Mouse (Mus musculus) hindbrain, embryonic 11.5 days (tissue): ENCODE measurements around the gene AU022252. TPM values are rescaled to one million over a fixed set of nuclear protein-coding genes. Genes with fewer than 3 reads are reported as not detected.

Source experiments
- ATAC-seq: fragments of 200-750 bp; cut with Nextera tagmentation; 2 replicates; pipeline ENCODE4 v1.8.0; 2017; ENCODE audit warnings: mild to moderate bottlenecking, moderate TSS enrichment, moderate library complexity; ENCODE audit not compliant: low FRiP score
- DNase-seq: peaks from one replicate; pipeline ENCODE4 v3.0.0-alpha.2; 2015; ENCODE audit warnings: low spot score
- H3K27ac ChIP-seq: fragments of 300-500 bp; sonication (generic); 2 replicates; pipeline ENCODE4 v1.5.1; 2014; ENCODE audit warnings: mild to moderate bottlenecking, low read depth, low read length
- H3K27me3 ChIP-seq: fragments of 300-500 bp; sonication (generic); 2 replicates; pipeline ENCODE4 v1.6.1; 2014; ENCODE audit warnings: mild to moderate bottlenecking, low read length, moderate library complexity, mixed read lengths; ENCODE audit not compliant: control insufficient read depth, insufficient read depth
- H3K36me3 ChIP-seq: fragments of 300-500 bp; sonication (generic); 2 replicates; pipeline ENCODE4 v1.6.1; 2014; ENCODE audit warnings: mild to moderate bottlenecking, low read length, moderate library complexity, mixed read lengths; ENCODE audit not compliant: control insufficient read depth, insufficient read depth
- H3K4me1 ChIP-seq: fragments of 300-500 bp; sonication (generic); replicated peaks from 2 replicates; pipeline ENCODE4 v1.6.1; 2014; ENCODE audit warnings: low read length, mixed read lengths; ENCODE audit not compliant: control insufficient read depth, insufficient read depth
- H3K4me2 ChIP-seq: fragments of 300-500 bp; sonication (generic); replicated peaks from 2 replicates; pipeline ENCODE4 v1.6.1; 2014; ENCODE audit warnings: mild to moderate bottlenecking, low read depth, low read length
- H3K4me3 ChIP-seq: fragments of 300-500 bp; sonication (generic); 2 replicates; pipeline ENCODE4 v1.5.1; 2014; ENCODE audit warnings: low read depth, low read length
- H3K9ac ChIP-seq: fragments of 300-500 bp; sonication (generic); 2 replicates; pipeline ENCODE4 v1.6.1; 2014; ENCODE audit warnings: low read depth, low read length
- H3K9me3 ChIP-seq: fragments of 300-500 bp; sonication (generic); 2 replicates; pipeline ENCODE4 v1.6.1; 2016; ENCODE audit warnings: low read length; ENCODE audit not compliant: control insufficient read depth
- WGBS: fragments of 180-500 bp; shearing (Covaris S2); extraction: QIAGEN DNeasy Blood & Tissue Kit; methylation state at CpG from one replicate; pipeline ENCODE4 v1.1.7; 2014; 5-methylcytosine and 5-hydroxymethylcytosine counted together
- polyA plus RNA-seq: library from polyadenylated mRNA; unstranded; fragments of >200 nt; fragmentation: Nextera tagmentation; extraction: Ambion mirVana; gene quantifications from 2 replicates; pipeline ENCODE4 v1.2.1, GENCODE M21; 2014

The AU022252 gene
- polyA plus RNA-seq, 1 experiment from 2014 or later: 37.0 TPM

DNA sequence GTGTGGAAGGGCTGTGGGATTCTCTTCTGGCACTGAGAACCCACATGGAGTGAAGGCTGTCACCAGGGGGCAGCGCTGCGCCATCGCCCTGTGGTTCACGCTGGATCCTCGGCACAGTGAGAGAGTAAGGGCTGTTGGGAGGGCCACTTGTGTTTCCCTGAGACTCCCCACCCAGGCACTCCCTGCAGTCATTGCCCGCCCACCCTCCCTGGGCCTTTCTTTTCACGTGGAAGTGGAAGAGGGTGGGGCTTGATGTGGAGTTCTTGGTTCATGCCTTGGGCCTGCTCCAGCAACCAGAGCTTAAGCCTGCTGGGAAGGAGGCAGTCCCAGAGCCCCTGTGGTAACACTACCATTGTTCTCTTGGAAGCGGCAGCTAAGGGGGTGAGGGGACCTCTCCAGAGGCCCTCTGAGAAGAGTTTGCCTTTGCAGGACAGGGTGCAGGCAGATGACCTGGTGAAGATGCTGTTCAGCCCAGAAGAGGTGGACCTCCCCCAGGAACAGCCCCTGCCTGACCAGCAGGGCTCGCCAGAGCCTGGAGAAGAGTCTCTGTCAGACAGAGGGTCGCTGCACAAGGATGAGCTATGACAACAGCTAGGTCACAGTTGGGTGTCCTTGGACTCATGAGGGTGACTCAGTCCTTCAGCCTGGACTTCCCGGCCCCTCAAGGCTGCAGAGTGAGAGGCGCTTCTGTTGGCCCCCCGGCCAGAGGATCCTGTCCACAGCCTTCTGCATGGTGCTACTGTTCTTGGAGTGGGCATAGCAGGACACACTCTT lies 15.1 kb upstream of the AU022252 start:
- DNase-seq (peak; percentile 75), ATAC-seq (peak; percentile 71)
- Histone ChIP-seq H3K4me2 (no peak overlapping the region), H3K4me1 (no peaks in the 10 kb centered on the region), H3K9me3 (no peaks in the 10 kb centered on the region), H3K4me3 (no peak overlapping the region), H3K36me3 (no peaks in the 10 kb centered on the region), H3K9ac (no peak overlapping the region), H3K27ac (no peak overlapping the region), H3K27me3 (no peaks in the 10 kb centered on the region)
- 30% methylated on average over 13 of the region's 13 CpGs for WGBS

DNA sequence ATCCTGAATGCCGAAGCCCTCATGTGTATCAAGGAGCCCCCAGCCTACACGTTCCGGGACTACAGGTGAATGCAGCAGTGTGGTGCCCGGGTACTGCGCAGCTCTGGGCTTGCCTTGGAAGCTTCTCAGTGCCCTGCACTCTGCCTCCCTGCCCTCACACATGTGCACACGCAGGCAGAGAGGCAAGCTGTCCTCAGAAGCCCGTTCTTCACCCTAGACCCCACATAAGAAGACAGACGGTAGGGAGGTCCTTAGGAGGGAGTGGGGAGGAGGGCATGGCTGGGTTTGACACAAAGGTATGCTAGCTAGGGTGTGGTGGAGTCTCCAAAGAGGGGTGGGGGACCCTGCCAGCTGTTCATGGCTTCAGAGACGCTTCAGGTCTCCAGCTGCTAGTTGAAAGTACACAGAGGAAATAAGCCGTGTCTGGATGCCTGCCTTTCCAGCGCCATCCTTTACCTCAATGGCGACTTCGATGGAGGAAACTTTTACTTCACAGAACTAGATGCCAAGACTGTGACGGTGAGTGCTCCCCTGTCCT lies 14.2 kb upstream of the AU022252 start:
- no peak overlapping the region for H3K27ac ChIP-seq

DNA sequence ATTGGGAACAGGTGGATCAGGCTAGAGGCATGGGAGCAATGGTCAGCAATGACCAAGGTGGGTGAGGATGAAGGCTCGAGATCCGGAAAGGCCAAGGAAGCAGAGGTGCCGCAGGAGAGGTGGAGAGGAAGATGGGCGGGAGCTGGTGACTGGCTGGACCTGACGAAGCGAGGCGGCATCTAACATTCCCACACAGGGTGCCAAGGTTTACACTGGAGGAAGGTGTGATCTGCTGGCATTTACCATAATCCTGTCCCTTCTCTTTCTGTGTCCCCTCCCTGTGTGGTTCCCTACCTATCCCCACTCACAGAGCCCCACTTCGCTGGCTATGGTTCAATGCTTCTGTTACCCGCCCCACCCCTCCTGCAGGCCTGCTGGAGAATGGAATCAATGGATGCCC lies 13.4 kb upstream of the AU022252 start:
- Histone ChIP-seq H3K36me3 (no peaks in the 10 kb centered on the region), H3K4me3 (no peak overlapping the region), H3K4me1 (no peaks in the 10 kb centered on the region), H3K27me3 (no peaks in the 10 kb centered on the region), H3K4me2 (no peak overlapping the region), H3K9me3 (no peaks in the 10 kb centered on the region), H3K9ac (no peak overlapping the region), H3K27ac (no peak overlapping the region)
- WGBS: 80% methylated on average over 9 of the region's 9 CpGs
- ATAC-seq (no peak), DNase-seq (no peak)

More for the DNA sequence above, 14.2 kb upstream of the AU022252 start:
- no peak for DNase-seq
- Histone ChIP-seq H3K27me3 (no peaks in the 10 kb centered on the region), H3K9ac (no peak overlapping the region), H3K4me1 (no peaks in the 10 kb centered on the region), H3K36me3 (no peaks in the 10 kb centered on the region), H3K4me3 (no peak overlapping the region), H3K4me2 (no peak overlapping the region), H3K9me3 (no peaks in the 10 kb centered on the region)
- ATAC-seq: no peak
- WGBS: 76% methylated on average over 14 of the region's 14 CpGs

DNA sequence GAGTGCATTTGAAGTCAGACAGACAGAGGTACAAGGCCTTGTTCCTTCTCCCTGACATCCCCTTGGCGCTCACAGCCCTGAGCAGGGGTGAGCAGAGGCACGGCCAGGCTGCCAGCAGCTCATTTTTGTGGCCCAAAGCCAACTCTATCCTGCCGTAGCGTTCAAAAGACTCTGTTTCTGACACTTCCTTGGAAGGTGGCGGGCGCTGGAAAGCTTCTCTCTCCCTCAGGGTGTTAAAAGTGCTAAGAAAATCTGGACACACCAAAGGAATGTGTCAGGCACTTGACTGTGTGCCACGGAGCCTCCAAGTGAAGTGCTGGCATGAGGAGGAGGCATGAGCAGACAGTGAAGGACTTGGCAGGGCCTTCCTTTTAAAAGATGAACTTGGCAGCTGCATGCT lies 13.0 kb upstream of the AU022252 start:
- Histone ChIP-seq H3K27me3 (no peaks in the 10 kb centered on the region), H3K27ac (no peak overlapping the region), H3K4me2 (no peak overlapping the region), H3K9ac (no peak overlapping the region), H3K4me3 (no peak overlapping the region), H3K9me3 (no peaks in the 10 kb centered on the region), H3K36me3 (no peaks in the 10 kb centered on the region), H3K4me1 (no peaks in the 10 kb centered on the region)
- ATAC-seq (no peak), DNase-seq (no peak)
- 83% methylated on average over 7 of the region's 7 CpGs for WGBS

DNA sequence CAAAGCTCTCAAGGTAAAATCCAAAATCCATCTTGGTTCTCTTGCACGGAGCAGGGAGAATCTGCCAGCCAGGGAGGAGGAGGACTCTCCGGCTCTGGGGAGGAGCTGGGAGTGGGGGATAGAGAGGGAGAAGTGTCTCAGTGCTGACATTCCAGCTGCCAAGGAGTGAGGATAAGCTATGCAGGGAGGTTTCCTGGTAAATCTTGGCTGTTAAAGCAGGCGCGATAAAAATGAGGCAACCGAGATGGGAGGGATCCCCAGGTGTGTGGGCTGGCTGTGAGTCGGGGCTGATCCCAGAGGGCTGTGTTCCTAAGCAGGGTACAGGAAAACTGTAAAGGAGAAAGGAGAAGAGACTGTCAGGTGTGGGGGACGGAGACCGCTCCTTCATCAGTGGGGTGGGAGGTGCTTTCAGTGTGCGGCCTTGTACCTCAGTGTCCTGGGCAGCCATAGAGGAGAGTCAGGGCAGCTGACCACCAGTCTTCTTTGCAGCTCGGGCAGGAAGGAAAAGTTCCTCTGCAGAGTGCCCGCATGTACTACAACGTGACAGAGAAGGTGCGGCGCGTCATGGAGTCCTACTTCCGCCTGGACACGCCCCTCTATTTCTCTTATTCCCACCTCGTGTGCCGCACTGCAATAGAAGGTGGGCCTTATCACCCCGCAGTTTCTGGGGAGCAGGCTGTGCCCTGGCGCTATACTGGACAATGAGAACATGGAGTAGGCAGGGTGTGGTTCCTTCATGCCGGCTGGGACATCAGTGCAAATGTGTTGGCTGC lies 12.1 kb upstream of the AU022252 start:
- no peaks in the 10 kb centered on the region for H3K27me3 ChIP-seq
- H3K4me3 ChIP-seq: no peak overlapping the region
- no peak overlapping the region for H3K4me2 ChIP-seq
- 86% methylated on average over 22 of the region's 22 CpGs for WGBS
- no peak overlapping the region for H3K9ac ChIP-seq
- ATAC-seq (no peak), DNase-seq (no peak)
- no peaks in the 10 kb centered on the region for H3K36me3 ChIP-seq
- no peak overlapping the region for H3K27ac ChIP-seq
- H3K9me3 ChIP-seq: no peaks in the 10 kb centered on the region
- H3K4me1 ChIP-seq: no peaks in the 10 kb centered on the region

DNA sequence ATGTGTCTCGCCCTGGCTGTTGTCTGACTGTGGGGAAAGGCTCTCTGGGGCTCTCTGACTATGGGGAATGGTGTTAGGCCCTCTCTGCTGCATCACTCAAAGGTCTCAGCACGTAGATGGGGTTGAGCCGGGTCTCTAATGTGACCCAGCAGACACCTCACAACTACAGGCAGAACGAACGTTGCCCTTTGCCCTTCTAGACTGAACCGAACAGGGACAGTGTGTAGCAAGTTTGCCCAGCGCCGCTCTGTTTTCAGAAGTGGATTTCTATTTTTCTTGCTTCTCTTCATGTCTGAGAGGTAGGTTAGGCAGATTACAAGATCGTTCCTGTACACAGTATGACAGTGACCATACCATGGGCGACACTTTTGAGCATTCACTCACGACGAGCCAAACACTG lies 10.1 kb upstream of the AU022252 start:
- no peaks in the 10 kb centered on the region for H3K36me3 ChIP-seq
- ATAC-seq: no peak
- no peak overlapping the region for H3K9ac ChIP-seq
- no peaks in the 10 kb centered on the region for H3K4me1 ChIP-seq
- no peak for DNase-seq
- H3K4me3 ChIP-seq: no peak overlapping the region
- H3K4me2 ChIP-seq: no peak overlapping the region
- H3K9me3 ChIP-seq: no peaks in the 10 kb centered on the region
- WGBS: 95% methylated on average over 12 of the region's 12 CpGs
- no peak overlapping the region for H3K27ac ChIP-seq
- H3K27me3 ChIP-seq: no peaks in the 10 kb centered on the region

DNA sequence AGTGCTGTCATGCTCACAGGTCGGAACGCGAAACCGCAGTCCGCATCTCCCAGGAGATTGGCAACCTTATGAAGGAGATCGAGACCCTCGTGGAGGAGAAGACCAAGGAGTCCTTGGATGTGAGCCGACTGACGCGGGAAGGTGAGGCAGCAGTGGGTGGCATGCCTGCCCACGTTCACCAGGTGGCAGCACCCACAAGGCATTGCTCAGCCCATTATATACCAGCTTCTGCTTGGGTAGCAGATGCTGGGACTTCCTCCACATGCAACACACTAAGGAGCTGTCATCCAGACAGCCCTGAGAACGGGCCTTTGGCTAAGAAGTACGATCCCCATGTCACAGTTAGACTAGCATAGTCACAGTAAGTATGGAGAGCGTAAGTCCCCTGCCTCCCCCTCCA lies 9.2 kb upstream of the AU022252 start:
- ATAC-seq (no peak), DNase-seq (no peak)
- no peaks in the 10 kb centered on the region for H3K36me3 ChIP-seq
- H3K4me3 ChIP-seq: no peak overlapping the region
- H3K9me3 ChIP-seq: no peaks in the 10 kb centered on the region
- WGBS: 89% methylated on average over 14 of the region's 14 CpGs
- H3K9ac ChIP-seq: no peak overlapping the region
- no peaks in the 10 kb centered on the region for H3K4me1 ChIP-seq
- no peak overlapping the region for H3K27ac ChIP-seq
- no peak overlapping the region for H3K4me2 ChIP-seq
- H3K27me3 ChIP-seq: no peaks in the 10 kb centered on the region

GRCm38 (mm10) chr4:119239181-119239682 lies 6.7 kb upstream of the AU022252 start:
- 51% methylated on average over 12 of the region's 12 CpGs for WGBS
- Histone ChIP-seq H3K9me3 (no peaks in the 10 kb centered on the region), H3K27ac (0 out of 2 replicates have a peak overlapping the region, but pooled peaks have one; percentile 54), H3K9ac (0 out of 2 replicates have a peak overlapping the region, but pooled peaks have one; percentile 4), H3K4me2 (no peak overlapping the region), H3K36me3 (no peaks in the 10 kb centered on the region), H3K27me3 (no peaks in the 10 kb centered on the region), H3K4me1 (no peaks in the 10 kb centered on the region), H3K4me3 (no peak overlapping the region)
- DNase-seq (peak; percentile 78), ATAC-seq (peak; percentile 70)
